8 mouse cellular contexts compared by ENCODE assay signal in genomic region chr6:37441251-37442011, GRCm38 (mm10). TPM values are rescaled to one million over a fixed set of nuclear protein-coding genes. Genes with fewer than 3 reads are reported as not detected.
DNase-seq lines count a peak whose midpoint lies in the region; ATAC-seq lines count a peak whose summit lies in the region.

No protein-coding gene starts in this region.

- peak; percentile 60 for ATAC-seq in lung, embryonic 15.5 days (ENCODE audit: borderline replicate concordance, extremely low read depth, low FRiP score, low TSS enrichment)
- ATAC-seq in forebrain, embryonic 12.5 days (ENCODE audit: low FRiP score) = peak; percentile 52
- peak; percentile 20 for ATAC-seq in inflammation-experienced regulatory T-cells, adult 6 months

- H3K4me2 ChIP-seq in lung, embryonic 15.5 days = peak overlapping the region; percentile 87
- H3K4me2 ChIP-seq in forebrain, embryonic 12.5 days = peak overlapping the region; percentile 88

- no peaks in the 10 kb centered on the region for H3K36me3 ChIP-seq in lung, embryonic 15.5 days
- H3K36me3 ChIP-seq in forebrain, embryonic 12.5 days (replicated peaks) = no peaks in the 10 kb centered on the region
- H3K36me3 ChIP-seq in megakaryocyte, embryonic 14.5 days (replicated peaks; ENCODE audit: low read length) = peaks cover 5% of the 10 kb centered on the region

- no peak for DNase-seq in lung, postnatal 36 days
- peak; percentile 65 for DNase-seq in adrenal gland, postnatal 14 days
- DNase-seq in testis, postnatal 10 days (ENCODE audit: low spot score) = peak; percentile 71
- DNase-seq in layer of hippocampus, adult 8-10 months (ENCODE audit: low spot score in 2 of 2) = no peak

- under 1% methylated on average over 40 of the region's 40 CpGs for WGBS in lung, embryonic 15.5 days
- 1% methylated on average over 40 of the region's 40 CpGs for WGBS in forebrain, embryonic 12.5 days

- peak overlapping the region; percentile 75 for H3K4me3 ChIP-seq in lung, embryonic 15.5 days
- peak overlapping the region; percentile 82 for H3K4me3 ChIP-seq in forebrain, embryonic 12.5 days (replicated peaks)
- H3K4me3 ChIP-seq in megakaryocyte, embryonic 14.5 days (replicated peaks) = peak overlapping the region; percentile 98

- H3K27ac ChIP-seq in lung, embryonic 15.5 days = peak overlapping the region; percentile 90
- peak overlapping the region; percentile 57 for H3K27ac ChIP-seq in forebrain, embryonic 12.5 days

- peak overlapping the region; percentile 93 for H3K9ac ChIP-seq in lung, embryonic 15.5 days
- peak overlapping the region; percentile 76 for H3K9ac ChIP-seq in forebrain, embryonic 12.5 days

- H3K27me3 ChIP-seq in lung, embryonic 15.5 days = no peaks in the 10 kb centered on the region
- H3K27me3 ChIP-seq in forebrain, embryonic 12.5 days = peaks cover 7% of the 10 kb centered on the region
- H3K27me3 ChIP-seq in megakaryocyte, embryonic 14.5 days (replicated peaks) = no peaks in the 10 kb centered on the region

- peaks cover 40% of the 10 kb centered on the region for H3K4me1 ChIP-seq in lung, embryonic 15.5 days
- H3K4me1 ChIP-seq in forebrain, embryonic 12.5 days = peaks cover 20% of the 10 kb centered on the region
- peaks cover 32% of the 10 kb centered on the region for H3K4me1 ChIP-seq in megakaryocyte, embryonic 14.5 days

- H3K9me3 ChIP-seq in lung, embryonic 15.5 days = no peaks in the 10 kb centered on the region
- no peaks in the 10 kb centered on the region for H3K9me3 ChIP-seq in forebrain, embryonic 12.5 days
- H3K9me3 ChIP-seq in megakaryocyte, embryonic 14.5 days = no peaks in the 10 kb centered on the region

RNA-seq across cellular contexts. Expression of gene Creb3l2, which starts 0.5 kb away (rescaled TPM):
- polyA plus RNA-seq in lung, embryonic 15.5 days (2015; fragmentation: Nextera tagmentation; extraction: Ambion mirVana) = 27.8 and 28.0 TPM in 2 replicates
- total RNA-seq in adrenal gland, postnatal 14 days (2021) = 50.0 and 50.8 TPM in 2 replicates
- 5.5 and 5.7 TPM in 2 replicates for polyA plus RNA-seq in forebrain, embryonic 12.5 days (2016; fragmentation: Nextera tagmentation; extraction: Ambion mirVana)
- 1 to 10 TPM; 2.3 to 3.6 (median 2.6) TPM for polyA plus RNA-seq in inflammation-experienced regulatory T-cells, adult 6 months (2017; shearing (Covaris generic))
- 1.4 and 2.5 TPM in 2 replicates for polyA plus RNA-seq in megakaryocyte, embryonic 14.5 days (2012; ENCODE audit: insufficient read depth, low replicate concordance)
- 10 to 100 TPM; 10.3 to 15.9 (median 12.8) TPM for total RNA-seq in layer of hippocampus, adult 8-10 months (2022)

Comparison
In these comparisons a context has a peak if more than half of its experiments do, and no peak if none do; other contexts are left out.
1. DNase-seq: peak in adrenal gland, postnatal 14 days (single experiment) and testis, postnatal 10 days (single experiment); none in lung, postnatal 36 days (single experiment) and layer of hippocampus, adult 8-10 months (0 of 2).
2. Peak in every context shown above with its lines, with median percentiles within 50 percentile points of each other: ATAC-seq and H3K4me3 ChIP-seq.